Mouse (Mus musculus) E14TG2a.4 (cell line): Measurements from ENCODE around the gene Cyp2t4.

Experiments used
- CTCF ChIP-seq: conservative IDR thresholded peaks from 2 replicates; pipeline ENCODE4 v1.5.1; 2014; ENCODE audit warnings: low read length
- POU5F1 ChIP-seq: IDR thresholded peaks from 2 replicates; pipeline ENCODE4 v1.6.1; 2014; ENCODE audit warnings: low read length, borderline replicate concordance

GRCm38 (mm10) chr7:27182498-27182897, 29.0 kb downstream of the Cyp2t4 start:
- TF ChIP-seq CTCF (no peak), POU5F1 (no peak)
